Mouse (Mus musculus) lung, postnatal 10 days (tissue): ENCODE data around the gene Gm10220.
A peak's percentile ranks its signal among the peaks of the same experiment; 100 is the strongest.
"Not testable (repeated sequence)": the region's sequence is repeated elsewhere in the genome, so short reads cannot be mapped to it uniquely, and the experiment has no call there.

Experiments used
- DNase-seq: peaks from one replicate; pipeline ENCODE4 v3.0.0; 2021

The Gm10220 gene

DNA sequence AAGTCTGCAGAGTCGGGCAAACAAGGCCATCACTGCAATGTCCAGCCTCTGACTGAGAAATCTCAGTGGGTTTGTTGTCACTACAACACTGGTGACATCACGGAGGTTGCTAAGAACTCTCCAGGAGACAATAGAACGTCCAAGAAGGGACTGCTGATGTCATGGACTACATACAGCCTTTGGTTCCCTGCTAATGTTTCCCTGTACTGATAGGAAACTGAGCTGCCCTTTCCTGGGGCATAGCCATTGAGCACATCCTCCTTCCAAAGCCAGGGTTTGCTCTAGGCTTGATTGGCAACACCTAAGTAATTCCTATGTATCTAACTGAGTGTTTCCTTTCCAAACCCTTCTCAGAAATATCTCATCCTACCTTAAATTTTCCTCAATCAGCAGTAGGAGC lies at the start of gene Gm10220:
Gene Gm10220, minus strand, starts transcription at position 101 of the 400 bp plus-strand sequence.
- DNase-seq: not testable (repeated sequence)

DNA sequence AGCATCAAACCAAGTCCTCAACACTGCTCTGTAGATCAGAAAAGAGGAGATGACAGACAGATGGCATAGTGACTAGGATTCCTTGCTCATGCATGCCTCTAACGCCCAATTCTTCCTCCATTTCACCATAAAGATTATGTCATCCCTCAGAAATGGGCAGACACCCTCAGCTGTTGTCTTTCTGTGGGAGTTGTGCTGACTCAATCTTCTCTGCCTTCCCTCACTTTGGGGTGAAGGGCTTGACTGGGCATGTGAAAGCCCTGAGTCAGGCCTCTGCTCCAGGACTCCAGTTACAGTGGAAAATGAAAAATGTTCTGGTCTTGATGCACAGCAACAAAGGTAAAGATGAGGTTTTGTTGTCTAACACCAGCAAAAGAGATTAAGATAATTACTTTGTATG lies 48.6 kb upstream of the Gm10220 start:
- DNase-seq: no peak

DNA sequence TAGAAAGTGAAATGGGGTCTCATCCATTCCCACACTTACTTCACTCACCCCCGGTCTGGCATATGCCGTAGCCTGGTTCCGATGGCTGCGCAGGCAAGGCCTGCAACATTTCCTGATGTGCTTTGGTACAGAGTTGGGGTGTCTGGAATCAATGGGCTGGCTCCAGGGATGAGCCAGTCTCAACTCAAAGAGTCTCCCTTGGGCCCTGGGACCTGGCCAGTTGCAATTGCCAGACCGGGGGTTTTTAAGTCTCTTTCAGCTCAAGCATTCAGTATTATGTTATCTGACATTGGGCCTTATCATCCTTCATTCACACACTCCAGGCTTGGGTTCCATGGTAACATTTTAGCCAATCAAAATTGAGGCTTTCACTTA lies 44.6 kb upstream of the Gm10220 start:
- DNase-seq: no peak

DNA sequence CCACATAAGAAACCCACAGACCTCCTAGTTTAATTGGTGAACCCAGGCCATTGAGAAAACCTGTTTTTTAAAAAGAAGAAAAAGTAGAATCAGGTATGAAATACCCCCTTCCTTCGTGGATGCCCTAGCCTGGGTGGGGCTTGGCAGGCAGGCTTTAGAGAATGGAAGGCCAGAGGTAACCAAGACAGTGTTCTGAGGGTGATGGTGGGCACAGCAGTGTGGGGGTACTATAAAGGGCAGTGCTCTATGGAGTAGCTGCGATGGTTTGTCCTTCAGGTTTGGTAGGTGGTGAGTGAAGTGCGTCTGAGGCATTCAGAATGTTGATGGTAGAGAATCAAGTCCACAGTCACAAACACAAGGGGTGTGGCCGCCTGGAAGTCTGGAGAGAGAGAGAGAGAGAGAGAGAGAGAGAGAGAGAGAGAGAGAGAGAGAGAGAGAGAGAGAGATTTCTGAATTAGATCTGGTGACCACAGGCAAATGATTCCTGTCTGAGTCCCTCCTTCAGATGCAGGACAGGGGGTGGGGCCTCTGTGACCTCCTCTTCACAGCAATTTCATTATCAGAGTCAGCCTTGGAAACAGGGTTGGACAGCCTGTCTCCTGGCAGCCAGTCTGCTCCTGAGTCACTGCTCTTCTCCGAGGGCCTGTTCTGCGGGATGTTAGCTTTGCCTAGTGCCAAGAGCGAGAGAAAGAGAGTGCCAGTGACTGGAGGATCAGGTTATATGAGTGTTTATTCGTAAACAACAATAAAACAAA lies 44.0 kb upstream of the Gm10220 start:
- DNase-seq: no peak

DNA sequence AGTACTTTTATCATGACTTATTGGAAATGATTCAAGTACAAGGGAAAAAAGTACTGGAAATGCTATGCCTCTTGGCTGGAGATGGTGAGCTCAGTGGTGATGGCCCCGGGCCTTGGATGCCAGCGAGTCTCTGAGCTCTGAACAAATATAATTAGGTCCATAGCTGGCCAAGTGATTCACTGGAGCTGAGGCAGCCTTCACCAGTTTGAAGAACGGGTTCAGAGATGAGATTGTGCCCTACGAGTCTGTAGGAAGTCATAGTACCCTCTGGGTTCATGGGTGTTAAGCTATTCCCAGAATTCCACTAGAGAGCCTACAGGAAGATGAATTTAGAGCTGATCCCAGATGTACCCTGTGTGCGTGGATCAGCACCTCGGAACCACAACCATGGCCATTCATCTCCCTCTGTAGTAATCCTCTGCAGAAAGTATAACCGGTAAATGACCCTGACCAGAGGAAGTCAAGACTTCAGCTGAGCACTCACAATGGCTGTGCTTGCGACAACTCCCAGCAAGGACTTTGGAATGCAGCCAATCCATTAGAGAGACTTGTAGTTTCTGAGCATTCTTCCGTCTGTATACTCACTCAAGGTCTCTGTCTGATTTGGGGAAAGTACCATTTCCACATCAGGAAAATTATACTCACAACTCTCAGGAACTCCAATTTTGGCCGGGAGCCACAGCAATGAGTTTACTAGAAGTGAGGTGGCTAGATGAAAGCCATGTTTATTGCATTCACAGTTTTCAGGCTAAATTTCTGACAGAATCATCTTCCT lies 36.4 kb upstream of the Gm10220 start:
- DNase-seq: peak; percentile 28

- no peak for DNase-seq
Measured at GRCm38 (mm10) chr5:26142891-26143290, 21.7 kb upstream of the Gm10220 start.

- not testable (repeated sequence) for DNase-seq
Measured at GRCm38 (mm10) chr5:26105262-26105661, 16.0 kb downstream of the Gm10220 start, which contains the start of gene 5031410I06Rik. 5031410I06Rik (minus strand) TSS chr5:26105362.

DNA sequence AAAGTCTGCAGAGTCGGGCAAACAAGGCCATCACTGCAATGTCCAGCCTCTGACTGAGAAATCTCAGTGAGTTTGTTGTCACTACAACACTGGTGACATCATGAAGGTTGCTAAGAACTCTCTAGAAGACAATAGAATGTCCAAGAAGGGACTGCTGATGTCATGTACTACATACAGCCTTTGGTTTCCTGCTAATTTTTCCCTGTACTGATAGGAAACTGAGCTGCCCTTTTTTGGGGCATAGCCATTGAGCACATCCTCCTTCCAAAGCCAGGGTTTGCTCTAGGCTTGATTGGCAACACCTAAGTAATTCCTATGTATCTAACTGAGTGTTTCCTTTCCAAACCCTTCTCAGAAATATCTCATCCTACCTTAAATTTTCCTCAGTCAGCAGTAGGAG lies 32.0 kb downstream of the Gm10220 start, which contains the start of gene Gm10471:
Gene Gm10471, minus strand, starts transcription at position 101 of the 400 bp plus-strand sequence.
- DNase-seq: not testable (repeated sequence)

- DNase-seq: not testable (repeated sequence)
Measured at GRCm38 (mm10) chr5:26079023-26079422, 42.2 kb downstream of the Gm10220 start.

DNA sequence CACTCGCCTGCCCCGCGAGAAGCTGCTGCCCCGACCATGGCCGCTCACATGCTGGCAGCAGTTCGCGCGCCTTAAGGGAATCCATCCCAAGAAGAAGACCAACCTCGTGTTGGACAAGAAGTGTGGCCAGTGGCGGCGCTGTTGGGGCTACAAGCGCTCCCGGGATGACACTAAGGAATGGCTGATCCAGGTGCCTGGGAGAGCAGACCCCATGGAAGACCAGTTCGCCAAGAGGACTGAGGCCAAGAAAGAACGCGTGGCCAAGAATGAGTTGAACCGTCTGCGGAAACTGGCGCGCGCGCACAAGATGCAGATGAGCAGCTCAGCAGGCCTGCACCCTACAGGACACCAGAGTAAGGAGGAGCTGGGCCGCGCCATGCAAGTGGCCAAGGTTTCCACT lies 50.5 kb downstream of the Gm10220 start:
- no peak for DNase-seq
